Mouse (Mus musculus) adrenal gland, adult 10 weeks (tissue): ENCODE measurements around the gene Syn1. TPM values are rescaled to one million over a fixed set of nuclear protein-coding genes. Genes with fewer than 3 reads are reported as not detected.

Experiments
- polyA plus RNA-seq: library from polyadenylated mRNA; stranded (reverse); fragments of 350-450 nt; fragmentation: Illumina TruSeq; extraction: RNeasy Lipid Tissue Mini Kit (QIAGEN cat#74804); gene quantifications from one replicate; pipeline ENCODE4 v1.2.3, GENCODE M21; 2014; ENCODE audit warnings: low read depth, low replicate concordance

The Syn1 gene
- 12.4 TPM for polyA plus RNA-seq

DNA sequence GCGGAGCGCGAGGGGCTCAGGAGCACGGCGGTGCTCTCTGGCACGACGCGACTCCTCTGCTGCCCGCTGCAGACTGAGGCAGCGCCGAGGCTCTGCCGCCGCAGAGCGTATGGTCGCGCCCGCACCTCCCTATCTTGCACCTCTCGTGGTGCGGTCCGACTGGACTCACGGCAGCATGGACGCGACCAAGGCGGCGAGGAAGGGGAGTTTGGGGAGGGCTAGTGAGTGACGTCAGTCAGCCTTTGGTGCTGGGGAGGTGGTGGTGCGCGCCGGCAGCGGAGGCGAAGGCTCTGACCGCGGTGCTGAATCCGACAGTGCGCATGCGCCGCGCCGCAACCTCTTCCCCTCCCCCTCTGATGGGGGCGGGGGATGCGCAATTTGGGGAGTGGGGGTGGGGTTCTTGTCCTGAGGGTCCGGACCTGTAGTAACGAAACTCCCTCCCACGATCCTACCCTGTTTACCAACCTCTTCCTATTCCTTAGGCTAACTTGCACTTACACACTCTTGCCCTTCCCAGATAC, at the start of gene Syn1:
Syn1 (minus strand) TSS at position 161 of the 521 bp plus-strand sequence.

DNA sequence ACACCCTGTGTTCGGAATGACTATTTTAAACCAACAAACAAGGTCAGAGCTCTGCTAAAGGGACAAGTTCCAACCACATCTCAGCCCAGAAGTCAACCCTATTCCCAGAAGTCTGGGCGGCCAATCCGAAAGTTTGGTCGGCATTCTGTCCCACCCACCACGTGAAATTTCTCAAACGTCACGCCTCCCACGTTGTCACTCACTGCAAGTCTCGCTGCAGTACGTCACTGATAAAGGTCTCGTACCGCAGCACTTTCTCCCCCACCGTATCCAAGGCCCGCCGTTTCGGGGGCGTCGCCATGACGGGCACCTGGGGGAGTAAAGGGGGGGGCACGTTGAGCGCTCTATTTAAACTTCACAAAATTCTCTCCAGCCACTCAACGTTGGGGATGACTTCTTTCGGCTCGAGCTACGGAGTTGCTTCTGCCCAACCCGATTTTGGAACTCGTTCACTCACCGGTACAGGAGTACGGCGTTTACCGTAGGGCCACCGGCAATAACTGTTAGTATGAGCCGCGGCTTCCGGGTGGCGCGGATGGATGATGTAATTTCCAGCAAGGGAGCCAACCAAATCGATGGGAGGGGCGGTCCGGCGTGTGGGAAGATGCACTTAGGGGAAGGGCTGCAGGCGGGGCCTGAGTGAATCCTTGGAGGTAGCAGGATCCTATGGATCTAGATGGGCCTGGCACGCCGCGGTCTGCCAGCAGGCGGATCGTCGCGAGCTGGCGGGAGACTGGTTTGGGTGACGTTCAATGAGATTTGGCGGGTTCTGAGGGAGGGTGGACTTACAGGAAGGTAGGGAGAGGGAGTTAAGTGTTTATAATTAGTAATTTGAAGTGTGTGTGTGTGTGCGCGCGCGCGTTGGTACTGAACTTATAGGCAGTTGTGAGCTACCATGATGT, 40.9 kb upstream of the Syn1 start, which contains the start of gene Uxt:
Uxt (minus strand) TSS at position 541 of the 902 bp plus-strand sequence.

DNA sequence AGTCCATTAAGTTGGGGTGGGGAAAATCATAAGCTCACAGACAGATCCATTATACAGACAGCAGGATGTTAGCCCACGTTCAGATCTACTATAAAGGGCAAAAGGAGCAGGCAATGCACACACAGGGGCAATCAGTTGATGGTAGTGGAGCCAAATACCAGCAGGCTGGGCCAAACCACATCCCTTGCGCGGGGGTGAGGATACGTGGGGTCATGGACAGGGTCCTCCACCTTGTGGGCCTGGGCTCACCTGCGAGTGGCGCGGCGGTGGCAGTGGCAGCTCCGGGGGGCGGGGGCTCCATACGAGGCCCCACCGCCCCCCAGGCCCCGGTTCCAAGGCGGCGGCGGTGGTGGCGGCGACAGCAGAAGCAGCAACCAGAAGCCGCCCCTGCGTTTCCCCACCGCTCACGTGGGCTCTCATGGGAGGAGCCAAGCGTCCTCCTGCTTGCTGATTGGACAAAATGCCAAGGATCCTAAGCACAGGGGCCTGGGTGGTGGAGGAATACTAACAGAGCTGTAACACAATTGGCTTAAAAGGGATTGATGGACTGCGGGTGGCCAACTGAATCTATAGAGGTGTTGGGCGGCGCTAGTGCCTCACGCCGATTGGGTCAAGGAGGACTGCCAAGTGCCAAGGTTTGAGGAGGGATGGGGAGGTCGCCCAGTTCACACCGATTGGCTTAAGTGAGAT, 29.5 kb upstream of the Syn1 start, which contains the start of gene Elk1:
Elk1 (minus strand) TSS at position 418 of the 690 bp plus-strand sequence.

DNA sequence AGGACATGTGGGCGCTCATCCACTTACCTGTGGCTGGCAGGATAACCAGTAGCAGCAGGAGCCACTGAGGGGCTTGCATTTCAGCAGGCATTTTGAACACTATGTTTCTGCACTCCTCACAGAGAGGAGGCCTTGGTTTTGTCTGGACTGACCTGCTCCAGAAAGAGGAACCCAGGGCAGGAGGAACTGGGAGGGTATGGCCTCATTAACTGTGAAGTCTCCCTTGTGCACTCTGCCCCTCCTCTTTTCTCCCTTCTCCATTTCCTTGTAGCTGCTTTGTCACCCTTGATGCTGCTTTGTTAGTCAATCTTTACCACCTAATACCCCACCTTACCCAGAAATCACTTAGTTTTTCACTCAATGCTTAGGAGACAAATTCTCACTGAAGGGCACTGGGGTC, 10.6 kb upstream of the Syn1 start, which contains the start of gene Cfp:
Cfp (minus strand) TSS at position 192 of the 400 bp plus-strand sequence.

DNA sequence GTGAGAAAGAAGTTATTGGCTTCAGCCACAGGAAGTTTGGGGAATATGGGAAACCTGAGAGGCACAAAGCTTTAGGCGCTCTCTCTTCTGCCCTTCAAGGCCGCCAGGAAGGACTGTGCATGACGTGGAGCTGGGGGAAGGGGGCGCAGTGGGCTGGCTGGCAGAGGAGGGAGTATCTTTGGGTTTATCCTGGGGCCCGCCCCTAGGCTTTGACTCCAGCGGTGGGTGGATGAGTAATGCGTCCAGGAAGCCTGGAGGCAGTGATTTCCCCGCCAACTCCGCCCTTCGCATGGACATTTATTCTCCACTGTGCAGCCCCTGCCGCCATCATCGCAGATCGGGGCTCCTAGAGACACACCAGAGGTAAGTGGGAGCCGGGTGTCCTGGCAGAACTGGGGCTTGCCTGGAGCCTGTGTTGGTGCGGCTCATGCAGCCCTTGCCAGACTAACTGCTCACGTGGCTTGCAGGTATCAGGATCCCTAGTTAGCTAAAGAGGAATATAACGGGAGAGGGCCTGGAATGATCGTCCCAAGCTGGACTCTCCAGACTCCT, 50.8 kb downstream of the Syn1 start, which contains the start of gene Timp1:
Timp1 (plus strand) TSS at position 205 of the 552 bp plus-strand sequence.

Other genes starting within 250 kb of the Syn1 start
- gene Cdk16, start 233.1 kb downstream of the Syn1 start, polyA plus RNA-seq, result 38.8 TPM
- gene Usp11, start 217.1 kb downstream of the Syn1 start, polyA plus RNA-seq, result 11.5 TPM
- gene Araf, start 123.2 kb downstream of the Syn1 start, polyA plus RNA-seq, result 136 TPM
- gene Timp1, start 50.8 kb downstream of the Syn1 start, polyA plus RNA-seq, result 7.8 TPM
- not detected for gene Cfp, start 10.6 kb upstream of the Syn1 start, polyA plus RNA-seq
- 16.3 TPM for gene Elk1, start 29.6 kb upstream of the Syn1 start, polyA plus RNA-seq
- 28.1 TPM for gene Uxt, start 41.0 kb upstream of the Syn1 start, polyA plus RNA-seq
- 30.4 TPM for gene Zfp182, start 141.3 kb upstream of the Syn1 start, polyA plus RNA-seq
- gene Spaca5, start 147.4 kb upstream of the Syn1 start, polyA plus RNA-seq, result not detected
- gene Zfp300, start 168.5 kb upstream of the Syn1 start, polyA plus RNA-seq, result 4.8 TPM
- gene Ssxa1, start 194.8 kb upstream of the Syn1 start, polyA plus RNA-seq, result not detected